Mouse (Mus musculus): ENCODE measurements around the gene Snap47.

DNA sequence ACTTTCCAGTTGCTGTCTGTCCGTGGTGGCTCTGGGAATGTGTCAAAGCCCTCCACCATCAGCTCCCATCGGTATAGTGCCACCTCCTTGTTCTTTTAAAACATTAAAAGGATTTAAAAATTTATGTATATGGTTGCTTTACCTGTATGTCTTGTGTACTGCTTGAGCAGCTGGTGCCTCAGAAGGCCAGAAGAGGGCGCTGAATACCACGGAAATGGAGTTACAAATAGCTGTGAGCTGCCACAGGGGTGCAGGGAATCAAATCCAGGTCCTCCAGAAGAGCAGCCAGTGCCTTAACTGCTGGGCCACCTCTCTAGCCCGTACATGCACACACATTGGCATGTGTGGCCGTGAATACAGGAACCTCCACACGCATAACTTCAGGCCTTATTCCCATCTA lies 46.8 kb upstream of the Snap47 start:
- TF ChIP-seq CTCF (IDR thresholded peaks at IDR 0.05): 0 out of 2 replicates have a peak, but pooled peaks have one; percentile 21
- no peak for TF ChIP-seq EP300 (IDR thresholded peaks at IDR 0.05)
